Mouse (Mus musculus) common myeloid progenitor, adult 5-6 weeks (primary cell): Measurements from ENCODE around the gene Phc2. TPM values are rescaled to one million over a fixed set of nuclear protein-coding genes. Genes with fewer than 3 reads are reported as not detected.

ENCODE experiments used
- ATAC-seq: replicated peaks from 2 replicates; pipeline ENCODE4 v1.8.0; 2016; ENCODE audit warnings: low read depth, mild to moderate bottlenecking, moderate TSS enrichment, inconsistent platforms; ENCODE audit not compliant: poor library complexity, severe bottlenecking
- total RNA-seq: library from RNA; stranded (forward); fragments of 200-1000, 187-1606 nt; gene quantifications from 2 replicates; pipeline ENCODE4 v1.2.3, GENCODE M21; 2017

The Phc2 gene
- total RNA-seq, 1 experiment from 2014 or later, result 23.0 TPM

GRCm38 (mm10) chr4:128768120-128768519 is 113.6 kb downstream of the Phc2 start:
- peak; percentile 63; the same call in 1 of the 2 replicates for ATAC-seq

GRCm38 (mm10) chr4:128769569-128770355 is 115.3 kb downstream of the Phc2 start:
- ATAC-seq, result 0 out of 2 replicates have a peak, but pooled peaks have one; percentile 3

GRCm38 (mm10) chr4:128770698-128771097 is 116.2 kb downstream of the Phc2 start:
- no peak for ATAC-seq

GRCm38 (mm10) chr4:128773820-128774219 is 119.3 kb downstream of the Phc2 start:
- ATAC-seq, result no peak

DNA sequence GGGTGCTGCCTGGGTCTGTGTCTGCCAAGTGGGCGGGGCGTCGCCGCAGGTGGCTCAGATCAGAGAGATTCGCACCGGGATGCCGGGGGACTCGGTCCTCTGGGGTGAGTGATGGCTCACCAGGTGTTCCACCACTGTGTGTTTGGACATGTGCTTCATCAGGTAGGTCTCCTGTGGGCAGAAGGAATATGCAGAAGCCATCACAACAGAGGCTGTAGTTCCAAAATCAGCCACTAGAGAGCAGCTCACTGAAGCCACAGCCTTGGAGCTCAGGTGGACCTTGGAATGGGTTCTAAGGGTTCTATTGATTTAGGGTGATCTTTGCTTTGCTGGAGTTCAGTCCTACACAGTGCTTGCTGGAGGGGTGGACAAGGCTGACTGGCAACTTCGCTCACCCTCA is 120.0 kb downstream of the Phc2 start:
- ATAC-seq, result 0 out of 2 replicates have a peak, but pooled peaks have one; percentile 34

DNA sequence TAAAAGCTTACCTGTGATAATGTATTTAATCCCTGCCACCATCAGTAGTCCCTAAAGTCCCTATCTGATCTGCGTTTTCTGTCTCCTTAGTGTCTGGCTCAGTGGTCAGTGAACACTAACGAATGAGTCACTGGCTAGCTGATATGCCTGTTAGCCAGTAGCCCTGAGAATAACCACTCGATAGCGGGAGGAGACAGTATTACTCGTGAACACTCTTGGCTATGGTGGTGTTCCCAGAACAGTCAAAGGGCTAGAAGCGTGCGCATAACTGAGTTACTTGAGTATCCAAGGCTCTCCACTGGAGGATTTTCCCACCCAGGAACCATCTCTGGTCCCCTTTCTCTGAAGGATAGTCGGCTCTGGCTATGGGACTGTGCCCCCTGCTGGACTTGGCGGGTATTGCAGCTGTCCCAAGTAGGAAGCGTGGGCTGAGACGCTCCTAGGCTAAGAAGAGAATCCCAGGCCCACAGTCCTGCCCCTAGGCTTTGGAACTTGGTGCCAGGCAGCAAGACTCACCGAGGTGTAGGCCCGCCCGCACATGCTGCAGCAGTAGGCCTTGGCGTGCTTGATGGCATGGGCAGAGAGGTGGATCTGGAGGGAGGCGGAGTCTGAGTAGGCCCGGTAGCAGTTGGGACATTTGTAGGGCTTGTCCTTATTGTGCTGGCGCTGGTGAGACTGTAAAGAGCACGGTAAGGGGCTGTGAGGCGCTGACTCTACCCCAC is 122.2 kb downstream of the Phc2 start:
- ATAC-seq, result peak; percentile 87

- ATAC-seq, result no peak
Observed at GRCm38 (mm10) chr4:128777593-128777992, 123.1 kb downstream of the Phc2 start.

GRCm38 (mm10) chr4:128782037-128782436 is 127.5 kb downstream of the Phc2 start:
- ATAC-seq, result no peak

DNA sequence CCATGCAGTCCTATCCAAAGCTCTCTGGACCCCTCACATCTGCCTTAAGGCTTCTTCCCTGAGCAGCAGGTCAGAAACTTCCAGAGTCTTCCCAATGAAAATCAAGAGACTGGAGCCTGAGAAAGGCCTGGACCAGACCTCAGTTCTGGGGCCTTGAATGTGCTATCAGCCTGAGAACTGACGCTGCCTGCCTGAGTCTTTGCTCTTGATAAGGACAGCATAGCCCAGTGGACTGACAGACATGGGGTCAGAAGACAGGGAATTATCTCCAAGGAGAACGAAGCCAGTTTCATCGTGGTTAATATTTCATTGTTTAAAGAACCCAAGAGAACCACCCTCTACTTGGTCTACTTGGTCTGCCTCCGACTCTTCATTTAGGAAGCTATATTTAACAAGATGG is 128.1 kb downstream of the Phc2 start:
- ATAC-seq, result no peak

GRCm38 (mm10) chr4:128784950-128785631 is 130.6 kb downstream of the Phc2 start:
- ATAC-seq, result no peak

- no peak for ATAC-seq
Observed at GRCm38 (mm10) chr4:128785921-128786654, 131.6 kb downstream of the Phc2 start.

GRCm38 (mm10) chr4:128787023-128787939 is 132.8 kb downstream of the Phc2 start:
- ATAC-seq, result no peak

- no peak for ATAC-seq
Observed at GRCm38 (mm10) chr4:128788108-128788507, 133.6 kb downstream of the Phc2 start.

- no peak for ATAC-seq
Observed at GRCm38 (mm10) chr4:128789646-128790045, 135.1 kb downstream of the Phc2 start.

DNA sequence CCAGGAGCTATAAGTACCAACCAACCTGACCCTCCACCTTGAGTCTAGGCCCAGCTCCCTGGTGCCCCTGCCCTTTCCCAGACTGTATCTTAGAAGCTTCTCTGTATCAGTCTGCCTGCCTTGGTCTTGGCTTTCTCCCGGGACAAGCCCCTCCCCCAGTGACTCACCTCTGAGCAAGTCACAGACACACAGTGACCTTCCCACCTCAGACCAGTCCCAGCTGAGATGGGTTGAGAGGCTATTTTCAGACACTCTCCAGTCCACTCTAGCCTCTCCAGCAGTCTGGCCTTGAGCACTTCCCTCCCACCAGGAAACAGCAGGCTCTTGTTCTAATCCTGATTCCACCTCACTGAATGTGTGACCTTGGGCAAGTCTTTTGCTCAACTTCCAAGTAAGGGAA is 139.2 kb downstream of the Phc2 start:
- no peak for ATAC-seq

GRCm38 (mm10) chr4:128794198-128794597 is 139.7 kb downstream of the Phc2 start:
- no peak for ATAC-seq

GRCm38 (mm10) chr4:128795596-128795995 is 141.1 kb downstream of the Phc2 start:
- peak; percentile 23; the same call in 1 of the 2 replicates for ATAC-seq

GRCm38 (mm10) chr4:128796788-128797187 is 142.3 kb downstream of the Phc2 start:
- peak; percentile 61 for ATAC-seq
